Mouse (Mus musculus) liver, embryonic 14.5 days (tissue): Measurements from ENCODE around the gene Stip1.
A peak's percentile ranks its signal among the peaks of the same experiment; 100 is the strongest.

Source experiments
- CTCF ChIP-seq: IDR thresholded peaks from 2 replicates; pipeline ENCODE4 v1.5.1; 2016; ENCODE audit warnings: antibody characterized with exemption, low read depth, control low read depth
- EP300 ChIP-seq: IDR thresholded peaks from 2 replicates; pipeline ENCODE4 v1.6.1; 2016; ENCODE audit warnings: antibody characterized with exemption, low read depth

GRCm38 (mm10) chr19:6985951-6986708, 53.6 kb downstream of the Stip1 start:
- TF ChIP-seq EP300 (peak; percentile 79), CTCF (no peak)
